Mouse (Mus musculus) thymus, postnatal 14 days (tissue): Measurements from ENCODE around the gene Ndufb3.
"Not testable (repeated sequence)": the region's sequence is repeated elsewhere in the genome, so short reads cannot be mapped to it uniquely, and the experiment has no call there.

Experiments used
- DNase-seq: peaks from one replicate; pipeline ENCODE4 v3.0.0; 2021

Gene Ndufb3

GRCm38 (mm10) chr1:58586171-58586997, at the start of gene Ndufb3, which contains the start of gene Fam126b:
Ndufb3 (plus strand) TSS chr1:58586384.
Fam126b (minus strand) TSS chr1:58586323.
- DNase-seq = peak; percentile 88

- DNase-seq = no peak
These were observed 44.8 kb upstream of the Ndufb3 start for GRCm38 (mm10) chr1:58541386-58541785.

- DNase-seq = not testable (repeated sequence)
These were observed 25.8 kb upstream of the Ndufb3 start for GRCm38 (mm10) chr1:58560370-58560769.

GRCm38 (mm10) chr1:58562455-58562854, 23.7 kb upstream of the Ndufb3 start:
- peak; percentile 71 for DNase-seq

GRCm38 (mm10) chr1:58564981-58565380, 21.2 kb upstream of the Ndufb3 start:
- no peak for DNase-seq

GRCm38 (mm10) chr1:58566621-58567020, 19.6 kb upstream of the Ndufb3 start:
- DNase-seq = no peak

GRCm38 (mm10) chr1:58568456-58569130, 17.6 kb upstream of the Ndufb3 start:
- DNase-seq = no peak

- no peak for DNase-seq
These were observed 15.7 kb upstream of the Ndufb3 start for GRCm38 (mm10) chr1:58570437-58570836.

GRCm38 (mm10) chr1:58579179-58579578, 7.0 kb upstream of the Ndufb3 start:
- peak; percentile 47 for DNase-seq

- DNase-seq = no peak
These were observed 3.6 kb upstream of the Ndufb3 start for GRCm38 (mm10) chr1:58582611-58583010.

GRCm38 (mm10) chr1:58584271-58584670, 1.9 kb upstream of the Ndufb3 start:
- no peak for DNase-seq

- no peak for DNase-seq
These were observed 612 bp upstream of the Ndufb3 start for GRCm38 (mm10) chr1:58585373-58586170.

GRCm38 (mm10) chr1:58587491-58587890, 1.3 kb downstream of the Ndufb3 start:
- no peak for DNase-seq

GRCm38 (mm10) chr1:58602681-58603080, 16.5 kb downstream of the Ndufb3 start:
- no peak for DNase-seq

GRCm38 (mm10) chr1:58603738-58604137, 17.6 kb downstream of the Ndufb3 start:
- DNase-seq = no peak

- DNase-seq = not testable (repeated sequence)
These were observed 23.4 kb downstream of the Ndufb3 start for GRCm38 (mm10) chr1:58609591-58609990.

- no peak for DNase-seq
These were observed 24.0 kb downstream of the Ndufb3 start for GRCm38 (mm10) chr1:58610166-58610565.

GRCm38 (mm10) chr1:58610611-58611010, 24.4 kb downstream of the Ndufb3 start:
- DNase-seq = no peak

- peak; percentile 18 for DNase-seq
These were observed 27.6 kb downstream of the Ndufb3 start for GRCm38 (mm10) chr1:58613786-58614185.

- DNase-seq = no peak
These were observed 28.2 kb downstream of the Ndufb3 start for GRCm38 (mm10) chr1:58614424-58614823.

- DNase-seq = no peak
These were observed 29.0 kb downstream of the Ndufb3 start for GRCm38 (mm10) chr1:58615146-58615545.

GRCm38 (mm10) chr1:58616176-58616575, 30.0 kb downstream of the Ndufb3 start:
- DNase-seq = no peak

GRCm38 (mm10) chr1:58617076-58617475, 30.9 kb downstream of the Ndufb3 start:
- DNase-seq = no peak
